Mouse (Mus musculus) liver, adult 2 months (tissue): Measurements from ENCODE around the gene Wipi2. TPM values are rescaled to one million over a fixed set of nuclear protein-coding genes. Genes with fewer than 3 reads are reported as not detected.

ENCODE experiments used
- DNase-seq: peaks from one replicate; pipeline ENCODE4 v3.0.0-alpha.2; 2011; ENCODE audit warnings: low read depth, low spot score; ENCODE audit errors: extremely low read depth
- H3K27ac ChIP-seq: fragments of 200-500 bp; replicated peaks from 2 replicates; pipeline ENCODE4 v1.5.1; 2012; ENCODE audit warnings: low read depth, mild to moderate bottlenecking, control low read depth, inconsistent platforms, low read length; ENCODE audit not compliant: insufficient read depth
- H3K27me3 ChIP-seq: fragments of 200-500 bp; 2 replicates; pipeline ENCODE4 v1.6.1; 2012; ENCODE audit warnings: mild to moderate bottlenecking, moderate library complexity, low read length, inconsistent platforms; ENCODE audit not compliant: control insufficient read depth, insufficient read depth
- H3K36me3 ChIP-seq: fragments of 200-500 bp; 2 replicates; pipeline ENCODE4 v1.6.1; 2012; ENCODE audit warnings: low read length, inconsistent platforms; ENCODE audit not compliant: control insufficient read depth, insufficient read depth
- H3K4me1 ChIP-seq: fragments of 200-500 bp; 2 replicates; pipeline ENCODE4 v1.6.1; 2011; ENCODE audit warnings: low read length; ENCODE audit not compliant: control insufficient read depth, insufficient read depth
- H3K4me3 ChIP-seq: fragments of 200-500 bp; 2 replicates; pipeline ENCODE4 v1.5.1; 2011; ENCODE audit warnings: low read depth, mild to moderate bottlenecking, control low read depth, low read length, moderate library complexity; ENCODE audit not compliant: insufficient read depth
- H3K79me2 ChIP-seq: fragments of 200-500 bp; 2 replicates; pipeline ENCODE4 v1.6.1; 2012; ENCODE audit warnings: inconsistent platforms, mild to moderate bottlenecking, low read length, moderate library complexity; ENCODE audit not compliant: control insufficient read depth, insufficient read depth
- H3K9ac ChIP-seq: fragments of 200-500 bp; 2 replicates; pipeline ENCODE4 v1.6.1; 2012; ENCODE audit warnings: low read depth, mild to moderate bottlenecking, control low read depth, inconsistent platforms, low read length
- CTCF ChIP-seq: fragments of 200-500 bp; IDR thresholded peaks from 2 replicates; pipeline ENCODE4 v1.5.1; 2011; ENCODE audit warnings: low read depth, low read length, control low read depth
- POLR2A ChIP-seq: fragments of 200-500 bp; IDR thresholded peaks from 2 replicates; pipeline ENCODE4 v1.6.1; 2011; ENCODE audit warnings: low read length, control low read depth; ENCODE audit not compliant: insufficient read depth; ENCODE audit errors: extremely low read depth
- WGBS: fragments of 180-500 bp; shearing (Covaris S2); methylation state at CpG from one replicate; pipeline ENCODE4 v1.1.7; 2018; 5-methylcytosine and 5-hydroxymethylcytosine counted together
- polyA plus RNA-seq: library from polyadenylated mRNA; depleted of rRNA; stranded (reverse); fragments of >200 nt; gene quantifications from 2 replicates; pipeline ENCODE4 v1.2.3, GENCODE M21; 2012; rRNA removed
- total RNA-seq: library from RNA; depleted of rRNA; stranded (reverse); fragments of >200 nt; gene quantifications from 2 replicates; pipeline ENCODE4 v1.2.3, GENCODE M21; 2014; rRNA removed

Gene Wipi2
- total RNA-seq (43.9 and 46.5 TPM in 2 replicates), polyA plus RNA-seq (35.9 and 39.2 TPM in 2 replicates)

GRCm38 (mm10) chr5:142627398-142627797, at the start of gene Wipi2:
TSS of gene Wipi2 (plus strand) at chr5:142627698.
- peak within 1 kb of the TSS; percentile 93 for H3K27ac ChIP-seq
- H3K27me3 ChIP-seq: no peaks in the 10 kb centered on the region
- H3K4me3 ChIP-seq: peak within 1 kb of the TSS; percentile 99
- TF ChIP-seq CTCF (no peak), POLR2A (no peak)
- whole genome bisulfite sequencing: 85% methylated on average over 2 of the region's 2 CpGs
- H3K36me3 ChIP-seq: no peaks in the 10 kb centered on the region
- H3K4me1 ChIP-seq: peaks cover 9% of the 10 kb centered on the region
- peak within 1 kb of the TSS; percentile 87 for H3K9ac ChIP-seq
- peaks cover 21% of the 10 kb centered on the region; the same call in 1 of the 2 replicates for H3K79me2 ChIP-seq
- no peak for DNase-seq

GRCm38 (mm10) chr5:142578192-142578591, 49.3 kb upstream of the Wipi2 start:
- Histone ChIP-seq H3K36me3 (no peaks in the 10 kb centered on the region), H3K27me3 (no peaks in the 10 kb centered on the region), H3K27ac (no peak overlapping the region), H3K79me2 (no peaks in the 10 kb centered on the region), H3K4me1 (no peaks in the 10 kb centered on the region), H3K9ac (no peak overlapping the region), H3K4me3 (no peak overlapping the region)
- TF ChIP-seq CTCF (peak; percentile 14; the same call in 1 of the 2 replicates), POLR2A (no peak)
- DNase-seq: no peak
- WGBS: 95% methylated on average over 10 of the region's 10 CpGs

GRCm38 (mm10) chr5:142581517-142581916, 46.0 kb upstream of the Wipi2 start:
- H3K27ac ChIP-seq: no peak overlapping the region
- 20% methylated on average over 5 of the region's 5 CpGs for WGBS
- DNase-seq: peak; percentile 28
- H3K4me3 ChIP-seq: no peak overlapping the region
- H3K36me3 ChIP-seq: no peaks in the 10 kb centered on the region
- H3K9ac ChIP-seq: no peak overlapping the region
- H3K79me2 ChIP-seq: no peaks in the 10 kb centered on the region
- TF ChIP-seq CTCF (peak; percentile 86), POLR2A (no peak)
- no peaks in the 10 kb centered on the region for H3K27me3 ChIP-seq
- H3K4me1 ChIP-seq: peaks cover under 1% of the 10 kb centered on the region; the same call in 1 of the 2 replicates

GRCm38 (mm10) chr5:142583616-142584126, 43.8 kb upstream of the Wipi2 start:
- 81% methylated on average over 14 of the region's 14 CpGs for WGBS
- TF ChIP-seq CTCF (no peak), POLR2A (no peak)

GRCm38 (mm10) chr5:142590953-142591616, 36.4 kb upstream of the Wipi2 start:
- no peak overlapping the region for H3K4me3 ChIP-seq
- TF ChIP-seq POLR2A: no peak
- no peak for TF ChIP-seq CTCF
- H3K27me3 ChIP-seq: no peaks in the 10 kb centered on the region
- no peaks in the 10 kb centered on the region for H3K36me3 ChIP-seq
- no peak overlapping the region for H3K27ac ChIP-seq
- DNase-seq: no peak
- H3K9ac ChIP-seq: no peak overlapping the region
- H3K79me2 ChIP-seq: no peaks in the 10 kb centered on the region
- 87% methylated on average over 6 of the region's 6 CpGs for WGBS
- peaks cover 29% of the 10 kb centered on the region for H3K4me1 ChIP-seq

More at GRCm38 (mm10) chr5:142583616-142584126, 43.8 kb upstream of the Wipi2 start:
- DNase-seq: no peak
- H3K27me3 ChIP-seq: no peaks in the 10 kb centered on the region
- H3K27ac ChIP-seq: no peak overlapping the region
- H3K4me3 ChIP-seq: no peak overlapping the region
- H3K36me3 ChIP-seq: no peaks in the 10 kb centered on the region
- no peaks in the 10 kb centered on the region for H3K79me2 ChIP-seq
- no peak overlapping the region for H3K9ac ChIP-seq
- peaks cover 13% of the 10 kb centered on the region; the same call in 1 of the 2 replicates for H3K4me1 ChIP-seq

GRCm38 (mm10) chr5:142595698-142596097, 31.8 kb upstream of the Wipi2 start:
- Histone ChIP-seq H3K4me1 (peaks cover 21% of the 10 kb centered on the region), H3K79me2 (no peaks in the 10 kb centered on the region), H3K27ac (no peak overlapping the region), H3K9ac (no peak overlapping the region), H3K36me3 (no peaks in the 10 kb centered on the region), H3K4me3 (no peak overlapping the region), H3K27me3 (no peaks in the 10 kb centered on the region)
- DNase-seq: peak; percentile 26
- no peak for TF ChIP-seq CTCF
- no peak for TF ChIP-seq POLR2A
- WGBS: 36% methylated on average over 3 of the region's 3 CpGs
